Mouse (Mus musculus): ENCODE results near the gene 5730455P16Rik.
"Not testable (repeated sequence)": the region's sequence is repeated elsewhere in the genome, so short reads cannot be mapped to it uniquely, and the experiment has no call there.

Gene 5730455P16Rik

GRCm38 (mm10) chr11:80377712-80378451, at the start of gene 5730455P16Rik:
TSS of gene 5730455P16Rik (minus strand) at chr11:80378034.
- DNase-seq: peak; percentile 83

GRCm38 (mm10) chr11:80426029-80426813, 48.4 kb upstream of the 5730455P16Rik start:
- DNase-seq: not testable (repeated sequence)

- no peak for DNase-seq
Observed at GRCm38 (mm10) chr11:80425247-80425778, 47.5 kb upstream of the 5730455P16Rik start.

GRCm38 (mm10) chr11:80424691-80425090, 46.9 kb upstream of the 5730455P16Rik start:
- no peak for DNase-seq

GRCm38 (mm10) chr11:80421421-80422047, 43.7 kb upstream of the 5730455P16Rik start:
- no peak for DNase-seq

- DNase-seq: no peak
Observed at GRCm38 (mm10) chr11:80420202-80420984, 42.6 kb upstream of the 5730455P16Rik start.

- DNase-seq: no peak
Observed at GRCm38 (mm10) chr11:80419743-80420142, 41.9 kb upstream of the 5730455P16Rik start.

- no peak for DNase-seq
Observed at GRCm38 (mm10) chr11:80417085-80417484, 39.3 kb upstream of the 5730455P16Rik start.

- DNase-seq: no peak
Observed at GRCm38 (mm10) chr11:80410377-80410776, 32.5 kb upstream of the 5730455P16Rik start.

- not testable (repeated sequence) for DNase-seq
Observed at GRCm38 (mm10) chr11:80407878-80408277, 30.0 kb upstream of the 5730455P16Rik start.

GRCm38 (mm10) chr11:80396617-80397016, 18.8 kb upstream of the 5730455P16Rik start:
- no peak for DNase-seq

GRCm38 (mm10) chr11:80395930-80396329, 18.1 kb upstream of the 5730455P16Rik start:
- DNase-seq: no peak

- DNase-seq: no peak
Observed at GRCm38 (mm10) chr11:80391407-80392120, 13.7 kb upstream of the 5730455P16Rik start.

- no peak for DNase-seq
Observed at GRCm38 (mm10) chr11:80389885-80390284, 12.1 kb upstream of the 5730455P16Rik start.

- no peak for DNase-seq
Observed at GRCm38 (mm10) chr11:80386790-80387189, 9.0 kb upstream of the 5730455P16Rik start.

GRCm38 (mm10) chr11:80385055-80385454, 7.2 kb upstream of the 5730455P16Rik start:
- DNase-seq: no peak

GRCm38 (mm10) chr11:80384461-80384860, 6.6 kb upstream of the 5730455P16Rik start:
- no peak for DNase-seq

GRCm38 (mm10) chr11:80383626-80384046, 5.8 kb upstream of the 5730455P16Rik start:
- no peak for DNase-seq

- DNase-seq: peak; percentile 96
Observed at GRCm38 (mm10) chr11:80383019-80383625, 5.3 kb upstream of the 5730455P16Rik start, which contains the start of gene Zfp207. TSS of gene Zfp207 (plus strand) at chr11:80383279.

- DNase-seq: no peak
Observed at GRCm38 (mm10) chr11:80382626-80383018, 4.8 kb upstream of the 5730455P16Rik start.

- not testable (repeated sequence) for DNase-seq
Observed at GRCm38 (mm10) chr11:80379184-80379583, 1.4 kb upstream of the 5730455P16Rik start.
